Mouse (Mus musculus) cerebellum, adult 2 months (tissue): ENCODE measurements around the gene Adgrg1.

ENCODE experiments used
- CTCF ChIP-seq: fragments of 200-500 bp; IDR thresholded peaks from 2 replicates; pipeline ENCODE4 v1.5.1; 2011; ENCODE audit warnings: low read depth, mild to moderate bottlenecking, control low read depth, low read length, moderate library complexity, borderline replicate concordance; ENCODE audit not compliant: insufficient read depth
- POLR2A ChIP-seq: fragments of 200-500 bp; IDR thresholded peaks from 2 replicates; pipeline ENCODE4 v1.6.1; 2011; ENCODE audit warnings: low read length, control low read depth, borderline replicate concordance; ENCODE audit not compliant: insufficient read depth

DNA sequence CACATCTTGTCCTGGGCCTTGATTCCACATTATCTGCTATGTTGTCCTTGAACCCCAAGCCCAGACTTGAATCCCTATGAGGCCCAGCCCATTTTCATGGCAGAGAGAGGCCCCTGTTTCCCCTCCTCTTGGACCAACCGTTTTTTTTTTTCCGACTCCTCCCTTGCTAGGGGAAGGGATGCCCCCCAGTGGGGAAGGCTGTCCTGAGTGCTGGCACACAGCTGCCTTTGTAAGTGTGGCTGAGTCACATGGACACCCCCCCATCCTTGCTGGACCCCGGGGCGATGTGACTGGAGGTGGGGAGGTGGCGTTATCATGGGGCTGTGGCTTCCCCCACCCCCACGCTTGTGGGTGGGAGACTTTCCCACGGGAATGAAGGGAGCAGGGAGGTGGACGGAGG lies 6.4 kb downstream of the Adgrg1 start:
- TF ChIP-seq POLR2A (no peak), CTCF (no peak)
